8 mouse cellular contexts compared by ENCODE assay signal in the genomic region with DNA sequence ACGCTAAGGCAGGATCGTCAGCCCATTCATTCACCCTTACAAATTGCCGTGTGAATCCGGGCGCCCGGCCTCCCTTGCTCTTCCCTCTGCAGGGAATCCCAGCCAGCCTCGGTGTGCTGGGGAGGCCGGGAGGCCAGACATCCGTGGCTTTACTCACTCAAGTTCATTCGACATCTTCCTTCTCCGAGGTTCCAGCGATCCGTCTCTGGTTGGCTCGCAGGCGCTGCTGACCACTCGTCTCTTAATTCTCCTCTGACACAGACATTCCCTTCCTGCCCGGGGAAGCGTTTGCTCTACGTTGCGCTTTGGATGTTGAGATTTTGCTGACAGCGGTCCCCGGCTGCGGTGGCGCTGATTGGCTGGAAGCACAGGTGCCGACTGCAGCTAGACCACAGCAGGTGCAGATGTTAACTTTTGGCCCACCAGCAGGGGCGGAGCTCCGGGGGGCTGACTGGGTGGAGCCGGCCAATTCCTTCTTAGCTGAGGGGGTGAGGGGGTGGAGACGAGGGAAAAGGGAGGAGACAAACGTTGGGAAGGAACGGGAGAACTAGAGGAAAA. TPM values are rescaled to one million over a fixed set of nuclear protein-coding genes. Genes with fewer than 3 reads are reported as not detected.
DNase-seq lines count a peak whose midpoint lies in the region; ATAC-seq lines count a peak whose summit lies in the region.

Gene Grhl3, minus strand, starts transcription at position 380 of the 558 bp plus-strand sequence.

- no peaks in the 10 kb centered on the region for H3K9me3 ChIP-seq in embryonic facial prominence, embryonic 10.5 days
- no peaks in the 10 kb centered on the region for H3K9me3 ChIP-seq in hindbrain, embryonic 13.5 days
- H3K9me3 ChIP-seq in limb, embryonic 11.5 days (ENCODE audit: control insufficient read depth, low read length): no peaks in the 10 kb centered on the region
- H3K9me3 ChIP-seq in midbrain, embryonic 12.5 days: no peaks in the 10 kb centered on the region

- peaks cover 83% of the 10 kb centered on the region for H3K27me3 ChIP-seq in embryonic facial prominence, embryonic 10.5 days (replicated peaks; ENCODE audit: low read depth, poor library complexity, severe bottlenecking)
- H3K27me3 ChIP-seq in hindbrain, embryonic 13.5 days: peaks cover 73% of the 10 kb centered on the region
- H3K27me3 ChIP-seq in limb, embryonic 11.5 days (ENCODE audit: control insufficient read depth, insufficient read depth, low read length): peaks cover 41% of the 10 kb centered on the region
- peaks cover 70% of the 10 kb centered on the region for H3K27me3 ChIP-seq in midbrain, embryonic 12.5 days

- peak; percentile 11 for DNase-seq in layer of hippocampus, postnatal 25 days (ENCODE audit: extremely low spot score in 1 of 2, low spot score in 1 of 2)
- DNase-seq in layer of hippocampus, adult 9-11 months: no peak
- DNase-seq in embryonic facial prominence, embryonic 10.5 days (ENCODE audit: low spot score): peak; percentile 70
- DNase-seq in limb, embryonic 11.5 days (ENCODE audit: low spot score): peak; percentile 63
- DNase-seq in testis, postnatal 14 days (ENCODE audit: low spot score): peak; percentile 80
- DNase-seq in spleen, postnatal 14 days (ENCODE audit: low spot score in 2 of 2): no peak

- H3K4me2 ChIP-seq in hindbrain, embryonic 13.5 days: peak within 1 kb of the TSS; percentile 61
- H3K4me2 ChIP-seq in limb, embryonic 11.5 days (ENCODE audit: low read depth, severe bottlenecking): peak within 1 kb of the TSS; percentile 34; the same call in 1 of the 2 replicates
- peak within 1 kb of the TSS; percentile 67 for H3K4me2 ChIP-seq in midbrain, embryonic 12.5 days (replicated peaks)

- H3K27ac ChIP-seq in embryonic facial prominence, embryonic 10.5 days (replicated peaks): no peak within 1 kb of the TSS
- H3K27ac ChIP-seq in hindbrain, embryonic 13.5 days: no peak within 1 kb of the TSS; the same call in 1 of the 2 replicates
- no peak within 1 kb of the TSS for H3K27ac ChIP-seq in limb, embryonic 11.5 days (replicated peaks; ENCODE audit: low read depth, low read length)
- no peak within 1 kb of the TSS for H3K27ac ChIP-seq in midbrain, embryonic 12.5 days (replicated peaks)

- ATAC-seq in hindbrain, embryonic 13.5 days (ENCODE audit: low FRiP score): no peak
- no peak for ATAC-seq in limb, embryonic 11.5 days (ENCODE audit: insufficient number of reproducible peaks, low FRiP score, low TSS enrichment, low read depth)
- no peak for ATAC-seq in midbrain, embryonic 12.5 days (ENCODE audit: low FRiP score, low read depth)

- H3K4me3 ChIP-seq in embryonic facial prominence, embryonic 10.5 days: peak within 1 kb of the TSS; percentile 50
- H3K4me3 ChIP-seq in hindbrain, embryonic 13.5 days: peak within 1 kb of the TSS; percentile 30
- 0 out of 2 replicates have a peak within 1 kb of the TSS, but pooled peaks have one; percentile 11 for H3K4me3 ChIP-seq in limb, embryonic 11.5 days (ENCODE audit: low read depth, low read length)
- peak within 1 kb of the TSS; percentile 38 for H3K4me3 ChIP-seq in midbrain, embryonic 12.5 days

- H3K36me3 ChIP-seq in embryonic facial prominence, embryonic 10.5 days (replicated peaks): no peaks in the 10 kb centered on the region
- no peaks in the 10 kb centered on the region for H3K36me3 ChIP-seq in hindbrain, embryonic 13.5 days
- H3K36me3 ChIP-seq in limb, embryonic 11.5 days (ENCODE audit: control insufficient read depth, insufficient read depth, low read length): no peaks in the 10 kb centered on the region
- no peaks in the 10 kb centered on the region for H3K36me3 ChIP-seq in midbrain, embryonic 12.5 days

- H3K9ac ChIP-seq in hindbrain, embryonic 13.5 days: peak within 1 kb of the TSS; percentile 49; the same call in 1 of the 2 replicates
- no peak within 1 kb of the TSS for H3K9ac ChIP-seq in limb, embryonic 11.5 days (ENCODE audit: low read length)
- peak within 1 kb of the TSS; percentile 1; the same call in 1 of the 2 replicates for H3K9ac ChIP-seq in midbrain, embryonic 12.5 days (replicated peaks)

- peaks cover 67% of the 10 kb centered on the region for H3K4me1 ChIP-seq in embryonic facial prominence, embryonic 10.5 days
- peaks cover 53% of the 10 kb centered on the region for H3K4me1 ChIP-seq in hindbrain, embryonic 13.5 days (replicated peaks)
- H3K4me1 ChIP-seq in limb, embryonic 11.5 days (ENCODE audit: control insufficient read depth, insufficient read depth, low read length): peaks cover 46% of the 10 kb centered on the region
- peaks cover 45% of the 10 kb centered on the region for H3K4me1 ChIP-seq in midbrain, embryonic 12.5 days

- WGBS in embryonic facial prominence, embryonic 10.5 days: under 1% methylated on average over 31 of the region's 31 CpGs
- WGBS in hindbrain, embryonic 13.5 days: under 1% methylated on average over 31 of the region's 31 CpGs
- 1% methylated on average over 31 of the region's 31 CpGs for WGBS in limb, embryonic 11.5 days
- under 1% methylated on average over 31 of the region's 31 CpGs for WGBS in midbrain, embryonic 12.5 days

RNA-seq across cellular contexts. Expression of gene Grhl3, which starts in this region (rescaled TPM):
- total RNA-seq in layer of hippocampus, postnatal 25 days (2021): under 1 TPM; 0.75 to 0.91 TPM
- 7.6 and 9.6 TPM in 2 replicates for polyA plus RNA-seq in embryonic facial prominence, embryonic 10.5 days (2016; fragmentation: Nextera tagmentation; extraction: Ambion mirVana)
- 0.90 and 0.93 TPM in 2 replicates for polyA plus RNA-seq in hindbrain, embryonic 13.5 days (2015; fragmentation: Nextera tagmentation; extraction: Ambion mirVana)
- polyA plus RNA-seq in limb, embryonic 11.5 days (2014; fragmentation: Nextera tagmentation; extraction: Ambion mirVana): 8.3 and 11.0 TPM in 2 replicates
- 4.0 and 6.7 TPM in 2 replicates for polyA plus RNA-seq in midbrain, embryonic 12.5 days (2016; fragmentation: Nextera tagmentation; extraction: Ambion mirVana)

Comparison
In these comparisons a context has a peak if more than half of its experiments do, and no peak if none do; other contexts are left out.
1. Peak in DNase-seq in layer of hippocampus, postnatal 25 days; RNA of the gene not detected or under 1 TPM.
2. DNase-seq: peak in embryonic facial prominence, embryonic 10.5 days (single experiment), limb, embryonic 11.5 days (single experiment) and testis, postnatal 14 days (single experiment); none in layer of hippocampus, adult 9-11 months (single experiment) and spleen, postnatal 14 days (0 of 2).
3. Peak in every context shown above with its lines, with median percentiles within 50 percentile points of each other: H3K4me3 ChIP-seq and H3K4me2 ChIP-seq.